Mouse (Mus musculus) Muller cell, postnatal 12 days (primary cell): ENCODE measurements at regions not wholly inside any gene's neighbourhood (a gene's known extent, or its start where the extent isn't known, plus 50 kb on each side); places are given as distances from the start of the nearest gene placed in this dataset.

ENCODE experiments used
- DNase-seq: peaks from one replicate; pipeline ENCODE4 v3.0.0-alpha.2; 2015; ENCODE audit errors: inconsistent ontology term

- DNase-seq = no peak
Measured at GRCm38 (mm10) chr13:113536306-113536705, 82.1 kb downstream of the Snx18 start.

- DNase-seq = no peak
Measured at GRCm38 (mm10) chr13:113534664-113535455, 83.5 kb downstream of the Snx18 start.

GRCm38 (mm10) chr13:113533884-113534445 lies 84.4 kb downstream of the Snx18 start:
- DNase-seq = no peak

GRCm38 (mm10) chr13:113526997-113527396 lies 91.4 kb downstream of the Snx18 start:
- no peak for DNase-seq

DNA sequence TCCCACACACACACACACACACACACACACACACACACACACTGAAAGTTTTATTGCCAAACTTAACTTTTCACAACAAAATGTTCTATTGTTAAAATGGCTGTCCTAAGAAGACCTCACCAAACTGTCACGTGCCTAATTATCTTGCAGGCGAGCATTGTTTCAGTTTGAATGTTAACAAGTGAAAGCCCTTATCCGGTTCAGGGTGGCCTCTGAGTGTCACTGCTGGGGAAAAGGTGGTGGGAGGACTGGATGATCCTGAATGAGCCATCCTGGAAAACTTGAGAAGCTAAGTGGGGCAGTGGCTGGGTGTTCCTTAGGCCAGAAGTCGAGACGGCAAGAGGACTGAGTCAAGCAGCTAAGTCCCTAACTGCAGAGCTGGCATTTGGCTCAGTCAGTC lies 94.9 kb downstream of the Snx18 start:
- DNase-seq = peak; percentile 19

DNA sequence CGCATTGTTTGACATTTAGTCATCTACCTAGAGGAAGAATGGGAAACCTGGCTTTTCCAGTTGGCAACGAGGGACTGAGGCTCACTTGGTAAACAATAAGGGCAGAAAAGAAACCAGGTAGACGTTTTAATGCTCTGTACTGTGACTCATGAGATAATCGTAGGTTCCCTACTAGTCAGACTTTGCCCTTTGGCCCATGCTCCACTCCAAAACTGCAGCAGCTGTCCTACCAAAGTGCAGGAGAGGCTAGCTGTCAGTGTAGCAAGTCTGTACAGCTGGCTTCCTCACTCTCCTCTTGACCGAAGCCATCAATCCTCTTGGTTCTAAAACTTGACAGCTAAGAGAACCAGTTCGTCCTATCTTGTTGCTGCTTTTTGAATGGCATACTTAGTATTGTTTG lies 100.2 kb downstream of the Snx18 start:
- DNase-seq = no peak

GRCm38 (mm10) chr13:113516102-113516501 lies 102.3 kb downstream of the Snx18 start:
- peak; percentile 51 for DNase-seq

GRCm38 (mm10) chr13:113515162-113515600 lies 103.2 kb downstream of the Snx18 start:
- peak; percentile 37 for DNase-seq

GRCm38 (mm10) chr13:113509403-113510185 lies 108.8 kb downstream of the Snx18 start:
- peak; percentile 78 for DNase-seq

- no peak for DNase-seq
Measured at GRCm38 (mm10) chr13:113508124-113508728, 110.1 kb downstream of the Snx18 start.

DNA sequence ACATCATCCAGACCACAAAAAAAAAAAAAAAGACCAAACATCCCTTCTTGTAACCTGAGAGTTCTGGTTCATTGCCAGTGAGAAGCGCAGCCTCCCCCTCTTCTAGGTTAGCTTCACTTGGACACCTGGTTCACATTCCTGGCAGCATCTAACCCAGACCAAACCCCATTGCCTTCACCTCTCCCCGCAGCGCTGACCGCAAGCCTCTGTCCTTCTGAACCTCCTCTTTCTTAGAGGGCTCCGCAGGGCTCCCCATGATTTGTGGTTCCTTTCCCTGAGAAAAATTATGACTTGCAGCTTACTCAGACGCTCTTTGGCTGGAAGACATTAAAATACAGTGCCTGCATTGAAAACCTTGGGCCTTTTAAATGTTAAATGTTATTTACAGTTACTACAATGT lies 115.8 kb downstream of the Snx18 start:
- DNase-seq = no peak

DNA sequence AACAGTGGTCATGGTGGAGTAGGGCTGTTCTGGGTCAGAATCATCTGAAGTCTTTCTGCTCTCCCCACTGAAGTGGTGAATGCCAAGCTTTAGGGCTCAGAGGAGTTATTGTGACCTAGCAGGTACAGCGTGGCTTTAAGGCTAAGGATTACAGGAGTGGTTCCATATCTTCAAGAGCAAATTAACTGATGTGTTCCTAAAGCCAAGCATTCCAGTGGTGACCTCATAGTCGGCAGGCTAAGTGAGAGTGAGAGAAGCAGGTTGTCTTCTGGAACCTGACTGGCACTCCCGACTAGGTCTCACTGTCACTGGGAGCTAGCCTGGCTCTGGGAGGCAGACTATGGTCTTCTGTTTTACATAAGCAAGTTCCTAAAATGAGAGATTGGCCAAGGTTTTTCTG lies 116.3 kb downstream of the Snx18 start:
- DNase-seq = no peak

- DNase-seq = peak; percentile 30
Measured at GRCm38 (mm10) chr13:113500373-113500990, 117.9 kb downstream of the Snx18 start.

- DNase-seq = peak; percentile 65
Measured at GRCm38 (mm10) chr13:113499079-113499710, 119.2 kb downstream of the Snx18 start.

GRCm38 (mm10) chr13:113495595-113496285 lies 122.6 kb downstream of the Snx18 start:
- no peak for DNase-seq

DNA sequence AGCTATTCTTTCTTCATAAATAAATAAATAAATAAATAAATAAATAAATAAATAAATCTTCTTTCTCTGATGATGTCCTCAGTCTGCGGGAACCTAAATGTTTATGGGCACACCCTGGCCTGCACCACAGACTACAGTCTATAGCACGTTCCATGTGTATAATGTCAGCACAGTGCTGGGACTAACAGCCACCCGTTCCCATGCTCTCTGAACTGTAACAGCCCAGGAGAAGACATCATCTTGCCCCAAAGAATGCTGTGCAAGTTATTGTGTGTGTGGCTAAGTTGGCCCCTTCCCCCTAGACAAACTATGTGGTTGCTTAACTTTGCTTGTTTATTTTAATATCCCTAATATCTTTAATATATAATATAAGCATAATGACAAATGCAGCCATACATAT lies 123.2 kb downstream of the Snx18 start:
- DNase-seq = no peak

DNA sequence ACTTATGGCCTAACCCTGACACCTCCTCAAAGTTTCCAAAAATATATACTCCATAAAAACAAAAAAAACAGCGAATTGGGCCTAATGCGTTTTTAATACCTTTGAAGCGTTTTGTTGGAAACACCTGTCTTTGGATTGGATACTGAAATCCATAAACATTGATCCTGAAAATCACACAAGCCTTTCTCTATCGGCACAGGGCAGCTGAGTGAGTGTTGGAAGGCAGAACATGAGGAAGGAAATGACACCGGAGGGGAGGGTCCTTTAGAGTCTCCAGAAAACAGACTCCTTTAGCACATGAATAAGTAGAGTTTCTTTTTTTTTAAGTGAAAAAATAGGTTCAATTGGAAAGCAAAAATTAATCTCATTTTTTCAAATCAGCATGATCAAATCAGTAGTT lies 123.7 kb downstream of the Snx18 start:
- no peak for DNase-seq

DNA sequence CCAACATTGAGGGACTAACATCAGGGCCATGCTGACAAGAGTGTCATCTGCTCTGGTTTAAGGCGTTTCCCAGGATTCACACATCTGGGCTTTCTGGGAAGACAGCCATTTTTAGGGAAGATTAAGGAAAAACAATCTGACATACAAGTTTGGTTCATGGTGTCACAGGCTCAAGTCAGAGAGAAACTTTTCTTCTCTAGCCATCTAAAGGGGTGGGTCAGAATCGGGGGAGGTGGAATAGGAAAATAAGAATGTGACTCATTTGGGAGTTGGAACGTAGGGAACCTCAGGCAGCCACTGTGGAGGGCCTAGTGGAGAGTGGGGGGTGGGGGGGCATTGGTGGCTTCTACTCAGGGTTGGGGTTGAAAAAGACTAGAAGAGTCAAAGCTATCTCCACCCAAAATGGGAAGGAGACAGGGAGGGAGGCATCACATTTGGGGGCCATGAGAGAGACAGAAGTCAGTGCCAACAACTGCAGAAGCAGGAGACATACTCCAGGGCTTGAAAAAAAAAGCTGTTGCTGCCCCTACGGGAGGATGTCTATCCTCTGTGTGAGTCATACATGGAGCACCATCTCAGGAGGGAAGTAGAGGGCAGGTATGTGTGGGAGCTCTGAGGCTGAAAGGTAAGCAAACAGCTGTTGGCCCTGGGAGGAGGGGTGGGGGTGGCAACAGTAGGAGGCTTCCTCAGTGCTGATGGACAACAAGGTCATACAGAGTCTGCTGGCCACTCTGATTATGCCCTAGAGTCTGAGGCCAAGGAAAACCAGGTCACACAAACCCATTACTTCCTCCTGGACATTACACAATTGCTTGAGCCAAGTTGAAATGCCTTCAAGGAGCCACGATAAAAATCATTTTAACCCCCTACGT lies 128.2 kb downstream of the Snx18 start:
- DNase-seq = peak; percentile 22

GRCm38 (mm10) chr13:113486368-113486955 lies 131.9 kb downstream of the Snx18 start:
- DNase-seq = no peak
